Mouse (Mus musculus): ENCODE data around the gene Kif14. TPM values are rescaled to one million over a fixed set of nuclear protein-coding genes. Genes with fewer than 3 reads are reported as not detected.
A peak's percentile ranks its signal among the peaks of the same experiment; 100 is the strongest.

Gene Kif14
- total and polyA plus RNA-seq, 2 experiments from 2014 or later = 0.56 to 1.3 TPM

GRCm38 (mm10) chr1:136561823-136562222, 95.7 kb downstream of the Kif14 start:
- no peak for TF ChIP-seq CTCF (IDR thresholded peaks at IDR 0.05; ENCODE audit: low read depth)
- WGBS = 74% methylated on average over 10 of the region's 10 CpGs
- H3K4me2 ChIP-seq (ENCODE audit: low read depth) = no peak overlapping the region
- no peak for ATAC-seq
- H3K9me3 ChIP-seq (ENCODE audit: low read length) = no peaks in the 10 kb centered on the region
- H3K9ac ChIP-seq = no peak overlapping the region
- H3K4me3 ChIP-seq (ENCODE audit: low read depth, low read length) = no peak overlapping the region
- DNase-seq = no peak
- no peaks in the 10 kb centered on the region for H3K4me1 ChIP-seq (ENCODE audit: insufficient read depth)
- H3K36me3 ChIP-seq (ENCODE audit: insufficient read depth) = no peaks in the 10 kb centered on the region
- no peaks in the 10 kb centered on the region for H3K27me3 ChIP-seq (ENCODE audit: insufficient read depth, low read length)
- H3K27ac ChIP-seq (ENCODE audit: low read depth, low read length) = no peak overlapping the region

- Histone ChIP-seq H3K27ac (ENCODE audit: low read depth, low read length) (no peak overlapping the region), H3K4me3 (ENCODE audit: low read depth, low read length) (no peak overlapping the region), H3K27me3 (ENCODE audit: insufficient read depth, low read length) (no peaks in the 10 kb centered on the region), H3K4me1 (ENCODE audit: insufficient read depth) (no peaks in the 10 kb centered on the region), H3K4me2 (ENCODE audit: low read depth) (no peak overlapping the region), H3K9me3 (ENCODE audit: low read length) (no peaks in the 10 kb centered on the region), H3K36me3 (ENCODE audit: insufficient read depth) (no peaks in the 10 kb centered on the region), H3K9ac (no peak overlapping the region)
- ATAC-seq (no peak), DNase-seq (no peak)
- TF ChIP-seq CTCF (IDR thresholded peaks at IDR 0.05; ENCODE audit: low read depth) = no peak
- WGBS = 18% methylated on average over 11 of the region's 11 CpGs
These were observed 97.0 kb downstream of the Kif14 start for GRCm38 (mm10) chr1:136563149-136563548.

- Histone ChIP-seq H3K27ac (ENCODE audit: low read depth, low read length) (no peak overlapping the region), H3K27me3 (ENCODE audit: insufficient read depth, low read length) (no peaks in the 10 kb centered on the region), H3K9ac (no peak overlapping the region), H3K9me3 (ENCODE audit: low read length) (no peaks in the 10 kb centered on the region), H3K36me3 (ENCODE audit: insufficient read depth) (no peaks in the 10 kb centered on the region), H3K4me3 (ENCODE audit: low read depth, low read length) (no peak overlapping the region), H3K4me1 (ENCODE audit: insufficient read depth) (no peaks in the 10 kb centered on the region), H3K4me2 (ENCODE audit: low read depth) (no peak overlapping the region)
- 67% methylated on average over 4 of the region's 4 CpGs for WGBS
- ATAC-seq (no peak), DNase-seq (no peak)
- TF ChIP-seq CTCF (IDR thresholded peaks at IDR 0.05; ENCODE audit: low read depth) = 0 out of 2 replicates have a peak, but pooled peaks have one; percentile 15
These were observed 98.8 kb downstream of the Kif14 start for GRCm38 (mm10) chr1:136564963-136565362.

GRCm38 (mm10) chr1:136566386-136566785, 100.2 kb downstream of the Kif14 start:
- 77% methylated on average over 5 of the region's 5 CpGs for WGBS
- H3K27me3 ChIP-seq (ENCODE audit: insufficient read depth, low read length) = no peaks in the 10 kb centered on the region
- no peak overlapping the region for H3K9ac ChIP-seq
- no peaks in the 10 kb centered on the region for H3K4me1 ChIP-seq (ENCODE audit: insufficient read depth)
- no peak overlapping the region for H3K4me3 ChIP-seq (ENCODE audit: low read depth, low read length)
- ATAC-seq = no peak
- no peak overlapping the region for H3K4me2 ChIP-seq (ENCODE audit: low read depth)
- no peaks in the 10 kb centered on the region for H3K9me3 ChIP-seq (ENCODE audit: low read length)
- TF ChIP-seq CTCF (IDR thresholded peaks at IDR 0.05; ENCODE audit: low read depth) = no peak
- no peak for DNase-seq
- no peak overlapping the region for H3K27ac ChIP-seq (ENCODE audit: low read depth, low read length)
- no peaks in the 10 kb centered on the region for H3K36me3 ChIP-seq (ENCODE audit: insufficient read depth)

- no peak for TF ChIP-seq CTCF (IDR thresholded peaks at IDR 0.05; ENCODE audit: low read depth)
These were observed 101.5 kb downstream of the Kif14 start for GRCm38 (mm10) chr1:136567641-136568040.

GRCm38 (mm10) chr1:136568738-136569194, 102.6 kb downstream of the Kif14 start:
- H3K9ac ChIP-seq = no peak overlapping the region
- H3K36me3 ChIP-seq (ENCODE audit: insufficient read depth) = no peaks in the 10 kb centered on the region
- no peaks in the 10 kb centered on the region for H3K27me3 ChIP-seq (ENCODE audit: insufficient read depth, low read length)
- no peak overlapping the region for H3K4me3 ChIP-seq (ENCODE audit: low read depth, low read length)
- 95% methylated on average over 11 of the region's 11 CpGs for WGBS
- no peak overlapping the region for H3K27ac ChIP-seq (ENCODE audit: low read depth, low read length)
- no peaks in the 10 kb centered on the region for H3K9me3 ChIP-seq (ENCODE audit: low read length)
- H3K4me2 ChIP-seq (ENCODE audit: low read depth) = no peak overlapping the region
- H3K4me1 ChIP-seq (ENCODE audit: insufficient read depth) = no peaks in the 10 kb centered on the region
- ATAC-seq = no peak
- TF ChIP-seq CTCF (IDR thresholded peaks at IDR 0.05; ENCODE audit: low read depth) = no peak
- DNase-seq = no peak

More at GRCm38 (mm10) chr1:136567641-136568040, 101.5 kb downstream of the Kif14 start:
- H3K27me3 ChIP-seq (ENCODE audit: insufficient read depth, low read length) = no peaks in the 10 kb centered on the region
- H3K4me1 ChIP-seq (ENCODE audit: insufficient read depth) = no peaks in the 10 kb centered on the region
- no peak overlapping the region for H3K4me2 ChIP-seq (ENCODE audit: low read depth)
- ATAC-seq (no peak), DNase-seq (no peak)
- no peaks in the 10 kb centered on the region for H3K36me3 ChIP-seq (ENCODE audit: insufficient read depth)
- no peak overlapping the region for H3K27ac ChIP-seq (ENCODE audit: low read depth, low read length)
- H3K9ac ChIP-seq = no peak overlapping the region
- H3K9me3 ChIP-seq (ENCODE audit: low read length) = no peaks in the 10 kb centered on the region
- H3K4me3 ChIP-seq (ENCODE audit: low read depth, low read length) = no peak overlapping the region
- 91% methylated on average over 4 of the region's 4 CpGs for WGBS

- ATAC-seq (no peak), DNase-seq (no peak)
- Histone ChIP-seq H3K4me3 (ENCODE audit: low read depth, low read length) (no peak overlapping the region), H3K4me1 (ENCODE audit: insufficient read depth) (no peaks in the 10 kb centered on the region), H3K36me3 (ENCODE audit: insufficient read depth) (no peaks in the 10 kb centered on the region), H3K9me3 (ENCODE audit: low read length) (no peaks in the 10 kb centered on the region), H3K9ac (no peak overlapping the region), H3K27ac (ENCODE audit: low read depth, low read length) (no peak overlapping the region), H3K4me2 (ENCODE audit: low read depth) (no peak overlapping the region), H3K27me3 (ENCODE audit: insufficient read depth, low read length) (no peaks in the 10 kb centered on the region)
- no peak for TF ChIP-seq CTCF (IDR thresholded peaks at IDR 0.05; ENCODE audit: low read depth)
- 89% methylated on average over 8 of the region's 8 CpGs for WGBS
These were observed 103.1 kb downstream of the Kif14 start for GRCm38 (mm10) chr1:136569206-136569605.
